Mouse (Mus musculus) forebrain, embryonic 12.5 days (tissue): Measurements from ENCODE around the gene Cpxm2. TPM values are rescaled to one million over a fixed set of nuclear protein-coding genes. Genes with fewer than 3 reads are reported as not detected.
A peak's percentile ranks its signal among the peaks of the same experiment; 100 is the strongest.

Experiments used
- ATAC-seq: fragments of 200-750 bp; cut with Nextera tagmentation; 2 replicates; pipeline ENCODE4 v1.8.0; 2017; ENCODE audit warnings: moderate TSS enrichment; ENCODE audit not compliant: low FRiP score
- H3K27ac ChIP-seq: fragments of 300-500 bp; sonication (generic); 2 replicates; pipeline ENCODE4 v1.5.1; 2016; ENCODE audit warnings: mild to moderate bottlenecking
- H3K27me3 ChIP-seq: fragments of 300-500 bp; sonication (generic); 2 replicates; pipeline ENCODE4 v1.6.1; 2016; ENCODE audit warnings: mild to moderate bottlenecking
- H3K36me3 ChIP-seq: fragments of 300-500 bp; sonication (generic); replicated peaks from 2 replicates; pipeline ENCODE4 v1.6.1; 2016; ENCODE audit warnings: mild to moderate bottlenecking
- H3K4me1 ChIP-seq: fragments of 300-500 bp; sonication (generic); 2 replicates; pipeline ENCODE4 v1.6.1; 2016
- H3K4me2 ChIP-seq: fragments of 300-500 bp; sonication (generic); 2 replicates; pipeline ENCODE4 v1.6.1; 2016; ENCODE audit warnings: mild to moderate bottlenecking, moderate library complexity
- H3K4me3 ChIP-seq: fragments of 300-500 bp; sonication (generic); replicated peaks from 2 replicates; pipeline ENCODE4 v1.5.1; 2016; ENCODE audit warnings: mild to moderate bottlenecking
- H3K9ac ChIP-seq: fragments of 300-500 bp; sonication (generic); 2 replicates; pipeline ENCODE4 v1.6.1; 2016; ENCODE audit warnings: mild to moderate bottlenecking
- H3K9me3 ChIP-seq: fragments of 300-500 bp; sonication (generic); 2 replicates; pipeline ENCODE4 v1.6.1; 2016
- WGBS: fragments of 180-500 bp; shearing (Covaris S2); methylation state at CpG from one replicate; pipeline ENCODE4 v1.1.7; 2016; 5-methylcytosine and 5-hydroxymethylcytosine counted together
- polyA plus RNA-seq: library from polyadenylated mRNA; unstranded; fragments of >200 nt; fragmentation: Nextera tagmentation; extraction: Ambion mirVana; gene quantifications from 2 replicates; pipeline ENCODE4 v1.2.1, GENCODE M21; 2016

Cpxm2 gene
- polyA plus RNA-seq, 1 experiment from 2014 or later, result 3.1 TPM

- Histone ChIP-seq H3K9ac (no peak overlapping the region), H3K27ac (no peak overlapping the region), H3K27me3 (peaks cover 4% of the 10 kb centered on the region; the same call in 1 of the 2 replicates), H3K36me3 (no peaks in the 10 kb centered on the region), H3K4me3 (no peak overlapping the region), H3K9me3 (no peaks in the 10 kb centered on the region; the same call in 1 of the 2 replicates), H3K4me1 (peaks cover 9% of the 10 kb centered on the region; the same call in 1 of the 2 replicates), H3K4me2 (no peak overlapping the region)
- no peak for ATAC-seq
- WGBS, result 83% methylated on average over 5 of the region's 5 CpGs
Measured at GRCm38 (mm10) chr7:132174787-132175186, 20.2 kb upstream of the Cpxm2 start.

- H3K4me1 ChIP-seq, result peaks cover 14% of the 10 kb centered on the region
- peaks cover 4% of the 10 kb centered on the region; the same call in 1 of the 2 replicates for H3K27me3 ChIP-seq
- H3K4me3 ChIP-seq, result no peak overlapping the region
- no peaks in the 10 kb centered on the region for H3K36me3 ChIP-seq
- WGBS, result 86% methylated on average over 2 of the region's 2 CpGs
- H3K4me2 ChIP-seq, result no peak overlapping the region
- no peak overlapping the region for H3K27ac ChIP-seq
- ATAC-seq, result no peak
- H3K9ac ChIP-seq, result no peak overlapping the region
- no peaks in the 10 kb centered on the region; the same call in 1 of the 2 replicates for H3K9me3 ChIP-seq
Measured at GRCm38 (mm10) chr7:132174296-132174695, 19.8 kb upstream of the Cpxm2 start.

- 52% methylated on average over 5 of the region's 5 CpGs for WGBS
- Histone ChIP-seq H3K36me3 (no peaks in the 10 kb centered on the region), H3K9me3 (no peaks in the 10 kb centered on the region; the same call in 1 of the 2 replicates)
Measured at GRCm38 (mm10) chr7:132172220-132172619, 17.7 kb upstream of the Cpxm2 start.

GRCm38 (mm10) chr7:132171716-132172115 lies 17.2 kb upstream of the Cpxm2 start:
- H3K9ac ChIP-seq, result no peak overlapping the region
- no peak overlapping the region for H3K27ac ChIP-seq
- H3K4me1 ChIP-seq, result peaks cover 19% of the 10 kb centered on the region
- no peaks in the 10 kb centered on the region for H3K36me3 ChIP-seq
- ATAC-seq, result no peak
- H3K27me3 ChIP-seq, result peaks cover 4% of the 10 kb centered on the region; the same call in 1 of the 2 replicates
- no peak overlapping the region for H3K4me2 ChIP-seq
- H3K4me3 ChIP-seq, result no peak overlapping the region
- 86% methylated on average over 5 of the region's 5 CpGs for WGBS
- H3K9me3 ChIP-seq, result no peaks in the 10 kb centered on the region; the same call in 1 of the 2 replicates

More at GRCm38 (mm10) chr7:132172220-132172619, 17.7 kb upstream of the Cpxm2 start:
- ATAC-seq, result no peak
- no peak overlapping the region for H3K27ac ChIP-seq
- H3K27me3 ChIP-seq, result peaks cover 4% of the 10 kb centered on the region; the same call in 1 of the 2 replicates
- no peak overlapping the region for H3K4me2 ChIP-seq
- H3K9ac ChIP-seq, result no peak overlapping the region
- no peak overlapping the region for H3K4me3 ChIP-seq
- peaks cover 17% of the 10 kb centered on the region for H3K4me1 ChIP-seq

- Histone ChIP-seq H3K4me2 (no peak overlapping the region), H3K9ac (no peak overlapping the region), H3K36me3 (no peaks in the 10 kb centered on the region), H3K4me3 (no peak overlapping the region), H3K4me1 (peaks cover 22% of the 10 kb centered on the region), H3K27ac (no peak overlapping the region), H3K27me3 (peaks cover 4% of the 10 kb centered on the region; the same call in 1 of the 2 replicates), H3K9me3 (no peaks in the 10 kb centered on the region; the same call in 1 of the 2 replicates)
- no peak for ATAC-seq
- 56% methylated on average over 7 of the region's 7 CpGs for WGBS
Measured at GRCm38 (mm10) chr7:132169419-132170169, 15.1 kb upstream of the Cpxm2 start.

GRCm38 (mm10) chr7:132167239-132167638 lies 12.7 kb upstream of the Cpxm2 start:
- H3K4me3 ChIP-seq, result no peak overlapping the region
- no peaks in the 10 kb centered on the region; the same call in 1 of the 2 replicates for H3K9me3 ChIP-seq
- 65% methylated on average over 4 of the region's 4 CpGs for WGBS
- H3K27ac ChIP-seq, result no peak overlapping the region
- peak; percentile 60; the same call in 1 of the 2 replicates for ATAC-seq
- peaks cover 19% of the 10 kb centered on the region for H3K4me1 ChIP-seq
- no peak overlapping the region for H3K4me2 ChIP-seq
- 0 out of 2 replicates have a peak, but pooled peaks cover 4% of the 10 kb centered on the region for H3K27me3 ChIP-seq
- H3K9ac ChIP-seq, result no peak overlapping the region
- no peaks in the 10 kb centered on the region for H3K36me3 ChIP-seq

- H3K27me3 ChIP-seq, result no peaks in the 10 kb centered on the region
- no peak overlapping the region for H3K27ac ChIP-seq
- ATAC-seq, result no peak
- no peaks in the 10 kb centered on the region for H3K9me3 ChIP-seq
- H3K36me3 ChIP-seq, result no peaks in the 10 kb centered on the region
- no peak overlapping the region for H3K4me2 ChIP-seq
- H3K4me3 ChIP-seq, result no peak overlapping the region
- peaks cover 9% of the 10 kb centered on the region; the same call in 1 of the 2 replicates for H3K4me1 ChIP-seq
- 81% methylated on average over 3 of the region's 3 CpGs for WGBS
- H3K9ac ChIP-seq, result no peak overlapping the region
Measured at GRCm38 (mm10) chr7:132162254-132162653, 7.7 kb upstream of the Cpxm2 start.

- H3K27ac ChIP-seq, result peak overlapping the region; percentile 63; the same call in 1 of the 2 replicates
- no peaks in the 10 kb centered on the region for H3K36me3 ChIP-seq
Measured at GRCm38 (mm10) chr7:132158321-132159025, 3.9 kb upstream of the Cpxm2 start.

GRCm38 (mm10) chr7:132153725-132154147 lies 803 bp downstream of the Cpxm2 start:
- Histone ChIP-seq H3K4me3 (peak overlapping the region; percentile 45; the same call in 1 of the 2 replicates), H3K4me1 (peaks cover 19% of the 10 kb centered on the region), H3K4me2 (peak overlapping the region; percentile 79), H3K27ac (no peak overlapping the region), H3K9ac (no peak overlapping the region), H3K27me3 (peaks cover 40% of the 10 kb centered on the region), H3K9me3 (no peaks in the 10 kb centered on the region), H3K36me3 (no peaks in the 10 kb centered on the region)
- WGBS, result 35% methylated on average over 6 of the region's 6 CpGs
- no peak for ATAC-seq

More at GRCm38 (mm10) chr7:132158321-132159025, 3.9 kb upstream of the Cpxm2 start:
- Histone ChIP-seq H3K9ac (no peak overlapping the region), H3K9me3 (no peaks in the 10 kb centered on the region), H3K4me1 (peaks cover 19% of the 10 kb centered on the region), H3K27me3 (peaks cover 31% of the 10 kb centered on the region), H3K4me3 (no peak overlapping the region), H3K4me2 (no peak overlapping the region)
- ATAC-seq, result peak; percentile 53; the same call in 1 of the 2 replicates
- WGBS, result 72% methylated on average over 9 of the region's 9 CpGs

- Histone ChIP-seq H3K9ac (no peak overlapping the region), H3K4me1 (no peaks in the 10 kb centered on the region), H3K27me3 (no peaks in the 10 kb centered on the region; the same call in 1 of the 2 replicates), H3K4me2 (no peak overlapping the region), H3K36me3 (no peaks in the 10 kb centered on the region), H3K4me3 (no peak overlapping the region), H3K9me3 (no peaks in the 10 kb centered on the region), H3K27ac (no peak overlapping the region)
- 80% methylated on average over 15 of the region's 15 CpGs for WGBS
- ATAC-seq, result no peak
Measured at GRCm38 (mm10) chr7:132145227-132145800, 9.2 kb downstream of the Cpxm2 start.

GRCm38 (mm10) chr7:132128687-132129086 lies 25.9 kb downstream of the Cpxm2 start:
- Histone ChIP-seq H3K9ac (no peak overlapping the region), H3K27me3 (no peaks in the 10 kb centered on the region), H3K4me3 (no peak overlapping the region), H3K27ac (no peak overlapping the region), H3K9me3 (0 out of 2 replicates have a peak, but pooled peaks cover 3% of the 10 kb centered on the region), H3K4me2 (no peak overlapping the region), H3K4me1 (peaks cover 4% of the 10 kb centered on the region; the same call in 1 of the 2 replicates), H3K36me3 (no peaks in the 10 kb centered on the region)
- 62% methylated on average over 6 of the region's 6 CpGs for WGBS
- no peak for ATAC-seq

- WGBS, result 74% methylated on average over 7 of the region's 7 CpGs
- ATAC-seq, result no peak
- peaks cover 4% of the 10 kb centered on the region; the same call in 1 of the 2 replicates for H3K4me1 ChIP-seq
- no peaks in the 10 kb centered on the region for H3K9me3 ChIP-seq
- no peak overlapping the region for H3K4me3 ChIP-seq
- H3K27me3 ChIP-seq, result no peaks in the 10 kb centered on the region
- H3K9ac ChIP-seq, result no peak overlapping the region
- no peak overlapping the region for H3K27ac ChIP-seq
- H3K4me2 ChIP-seq, result no peak overlapping the region
- no peaks in the 10 kb centered on the region for H3K36me3 ChIP-seq
Measured at GRCm38 (mm10) chr7:132124948-132125347, 29.6 kb downstream of the Cpxm2 start.
